Mouse (Mus musculus) lung, postnatal 36 days (tissue): ENCODE results near the gene Draxin.
A peak's percentile ranks its signal among the peaks of the same experiment; 100 is the strongest.
"Not testable (repeated sequence)": the region's sequence is repeated elsewhere in the genome, so short reads cannot be mapped to it uniquely, and the experiment has no call there.

Experiments used
- DNase-seq: peaks from one replicate; pipeline ENCODE4 v3.0.0; 2022; ENCODE audit warnings: mixed read lengths

Draxin gene

DNA sequence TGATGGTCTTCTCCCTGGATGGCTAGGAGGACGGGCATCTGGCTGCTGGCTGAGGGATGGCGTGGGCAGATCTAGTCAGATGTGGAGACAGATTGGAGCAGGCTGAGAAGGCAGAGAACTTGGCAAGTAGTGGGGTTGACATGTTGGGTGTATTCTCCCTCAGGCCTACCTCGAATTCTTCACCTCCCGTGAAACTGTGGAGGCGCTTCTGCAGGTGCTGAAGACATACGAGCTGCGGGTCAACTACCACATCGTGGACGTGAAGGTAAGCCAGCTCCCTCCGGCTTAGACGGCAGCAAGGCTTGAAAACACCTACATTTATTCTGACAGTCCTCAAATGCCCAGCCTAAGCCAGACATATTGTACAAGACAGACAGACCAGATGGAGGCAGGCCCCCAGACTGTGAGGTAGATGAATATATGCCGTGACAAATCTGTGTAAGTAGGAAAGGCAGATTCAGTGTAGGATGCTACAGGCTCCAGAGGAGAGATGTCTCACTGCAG lies 77.0 kb downstream of the Draxin start:
- DNase-seq: no peak

DNA sequence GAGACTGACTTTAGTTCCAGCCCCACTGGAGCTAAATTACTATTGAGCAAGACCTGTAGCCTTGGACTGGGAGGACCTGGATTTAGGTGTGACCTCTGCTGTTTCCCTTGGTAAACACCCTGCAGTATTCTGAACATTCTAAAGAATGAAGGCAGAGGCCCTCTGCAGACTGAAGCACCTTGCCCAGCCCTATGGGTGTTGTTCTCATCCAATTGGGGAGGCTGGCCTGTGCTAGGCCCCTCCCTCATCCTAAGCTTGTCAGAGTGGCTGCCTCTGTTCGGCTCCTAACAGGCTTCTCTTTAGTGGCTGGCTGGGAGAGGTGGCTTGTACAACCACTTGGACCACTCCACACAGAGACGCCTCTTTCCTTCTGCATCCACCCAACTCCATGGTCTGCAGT lies 77.5 kb downstream of the Draxin start:
- peak; percentile 51 for DNase-seq

DNA sequence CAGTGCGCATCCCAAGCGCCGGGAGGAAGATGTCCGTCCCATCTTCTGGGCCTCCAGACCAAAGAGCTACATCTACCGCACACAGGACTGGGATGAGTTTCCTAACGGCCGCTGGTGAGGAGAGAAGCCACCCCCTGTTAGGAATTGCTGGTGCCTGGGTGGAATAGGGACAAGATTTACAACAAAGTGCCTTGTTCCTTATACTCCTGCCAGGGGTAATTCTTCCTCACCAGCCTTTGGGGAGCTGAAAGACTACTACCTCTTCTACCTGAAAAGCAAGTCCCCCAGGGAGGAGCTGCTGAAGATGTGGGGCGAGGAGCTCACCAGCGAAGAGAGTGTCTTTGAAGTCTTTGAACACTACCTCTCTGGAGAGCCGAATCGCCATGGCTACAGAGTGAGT lies 78.6 kb downstream of the Draxin start:
- no peak for DNase-seq

GRCm38 (mm10) chr4:148051046-148051776 lies 79.3 kb downstream of the Draxin start:
- DNase-seq: no peak

GRCm38 (mm10) chr4:148050396-148050914 lies 80.0 kb downstream of the Draxin start:
- not testable (repeated sequence) for DNase-seq
